11 mouse cellular contexts compared by ENCODE assay signal in the genomic region with DNA sequence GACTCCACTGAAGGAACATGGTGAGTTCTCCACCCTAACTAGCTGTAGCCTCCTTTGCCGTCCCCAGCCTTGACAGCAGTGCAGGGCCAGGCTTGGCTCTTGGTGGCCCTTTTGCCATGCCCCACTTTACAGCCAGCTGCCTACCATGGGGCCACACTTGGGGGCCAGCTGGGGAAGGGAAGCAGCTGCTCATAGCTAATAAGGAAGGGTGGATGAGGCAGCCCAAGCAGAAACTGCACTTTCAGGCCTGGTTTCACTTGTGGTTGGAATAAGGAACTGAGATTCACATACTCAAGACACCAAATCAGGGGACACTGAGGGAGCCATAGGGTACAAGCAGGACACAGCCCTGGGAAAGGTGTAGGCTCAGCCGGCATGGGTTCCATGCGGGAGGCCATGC. TPM values are rescaled to one million over a fixed set of nuclear protein-coding genes. Genes with fewer than 3 reads are reported as not detected.
DNase-seq lines count a peak whose midpoint lies in the region; ATAC-seq and TF ChIP-seq lines count a peak whose summit lies in the region.
"Had no signal": no experiment of that assay in that cellular context is flagged by ENCODE, and none has a peak within 500 bp of the region (broad histone marks: within the 10 kb centered on the region; RNA-seq: fewer than 3 reads in every experiment).

No protein-coding gene starts in this region.

- no peaks in the 10 kb centered on the region for H3K79me2 ChIP-seq in CH12.LX (replicated peaks; ENCODE audit: control insufficient read depth, extremely low read depth, insufficient read depth, poor library complexity, severe bottlenecking)

- 0 out of 2 replicates have a peak, but pooled peaks have one; percentile 22 for ATAC-seq in megakaryocyte-erythroid progenitor cell, adult 5-6 weeks (replicated peaks; ENCODE audit: low FRiP score, low TSS enrichment, poor library complexity, severe bottlenecking)
- no peak for ATAC-seq in forebrain, embryonic 15.5 days (replicated peaks)
- ATAC-seq in midbrain, embryonic 13.5 days = no peak

- H3K9me3 ChIP-seq in CH12.LX (replicated peaks; ENCODE audit: low read length) = peaks cover 10% of the 10 kb centered on the region
- no peaks in the 10 kb centered on the region for H3K9me3 ChIP-seq in forebrain, embryonic 15.5 days
- H3K9me3 ChIP-seq in midbrain, embryonic 13.5 days = no peaks in the 10 kb centered on the region
- H3K9me3 ChIP-seq: limb, embryonic 12.5 days; neural tube, embryonic 12.5 days had no signal

- peak overlapping the region; percentile 75 for H3K9ac ChIP-seq in CH12.LX (ENCODE audit: insufficient read depth, low read depth)
- H3K9ac ChIP-seq in forebrain, embryonic 15.5 days (replicated peaks) = no peak overlapping the region
- no peak overlapping the region for H3K9ac ChIP-seq in midbrain, embryonic 13.5 days (replicated peaks)
- H3K9ac ChIP-seq: limb, embryonic 12.5 days; neural tube, embryonic 12.5 days had no signal

- TF ChIP-seq RAD21 in CH12.LX (IDR thresholded peaks at IDR 0.05; ENCODE audit: low read depth, low read length) = no peak; the same call in 1 of the 2 replicates

- no peak for TF ChIP-seq CTCF in CH12.LX (conservative IDR thresholded peaks at IDR 0.05 in 1 of 2, IDR thresholded peaks at IDR 0.05 in 1 of 2; ENCODE audit: low read depth in 2 of 2, low read length in 2 of 2)

- TF ChIP-seq EP300 in CH12.LX (IDR thresholded peaks at IDR 0.05; ENCODE audit: low read length) = peak; percentile 99

- peak overlapping the region; percentile 65 to 83 (median 66) for H3K4me3 ChIP-seq in CH12.LX (replicated peaks in 1 of 3; ENCODE audit: low read depth in 2 of 3, low read length in 2 of 3, poor library complexity in 1 of 3)
- H3K4me3 ChIP-seq in forebrain, embryonic 15.5 days = no peak overlapping the region
- H3K4me3 ChIP-seq in midbrain, embryonic 13.5 days (replicated peaks) = no peak overlapping the region
- H3K4me3 ChIP-seq: limb, embryonic 12.5 days; neural tube, embryonic 12.5 days had no signal

- in situ Hi-C loops in CH12.LX (cut with MboI; ENCODE audit: low pct_ligation_motif_present, low pct_unique_long_range_greater_than_20kb, low sequenced_read_pairs) = no loop called here

- H3K27ac ChIP-seq in CH12.LX (ENCODE audit: insufficient read depth, low read depth) = peak overlapping the region; percentile 92
- no peak overlapping the region for H3K27ac ChIP-seq in forebrain, embryonic 15.5 days (replicated peaks)
- no peak overlapping the region for H3K27ac ChIP-seq in midbrain, embryonic 13.5 days
- H3K27ac ChIP-seq: limb, embryonic 12.5 days; neural tube, embryonic 12.5 days had no signal

- no peaks in the 10 kb centered on the region for H3K27me3 ChIP-seq in CH12.LX (replicated peaks)
- no peaks in the 10 kb centered on the region for H3K27me3 ChIP-seq in forebrain, embryonic 15.5 days
- no peaks in the 10 kb centered on the region for H3K27me3 ChIP-seq in midbrain, embryonic 13.5 days
- H3K27me3 ChIP-seq: limb, embryonic 12.5 days; neural tube, embryonic 12.5 days had no signal

- 83% methylated on average over 3 of the region's 3 CpGs for WGBS in forebrain, embryonic 15.5 days
- 84% methylated on average over 3 of the region's 3 CpGs for WGBS in midbrain, embryonic 13.5 days

- H3K4me2 ChIP-seq in CH12.LX (ENCODE audit: insufficient read depth, low read depth, poor library complexity, severe bottlenecking) = peak overlapping the region; percentile 23
- H3K4me2 ChIP-seq in forebrain, embryonic 15.5 days (replicated peaks) = no peak overlapping the region
- H3K4me2 ChIP-seq in midbrain, embryonic 13.5 days (replicated peaks) = no peak overlapping the region
- H3K4me2 ChIP-seq: limb, embryonic 12.5 days; neural tube, embryonic 12.5 days had no signal

- peak; percentile 43; the same call in 1 of the 2 replicates for TF ChIP-seq POLR2A in CH12.LX (IDR thresholded peaks at IDR 0.05; ENCODE audit: low read depth, low read length)

- H3K36me3 ChIP-seq in CH12.LX (replicated peaks in 1 of 2; ENCODE audit: control insufficient read depth in 1 of 2, insufficient read depth in 1 of 2, low read length in 1 of 2) = peaks cover 31 to 40% of the 10 kb centered on the region in 2 experiments
- no peaks in the 10 kb centered on the region for H3K36me3 ChIP-seq in forebrain, embryonic 15.5 days
- no peaks in the 10 kb centered on the region for H3K36me3 ChIP-seq in midbrain, embryonic 13.5 days
- H3K36me3 ChIP-seq: limb, embryonic 12.5 days; neural tube, embryonic 12.5 days had no signal

- peak; percentile 6 for DNase-seq in kidney, postnatal 10 days
- no peak for DNase-seq in kidney, postnatal 14 days
- DNase-seq in CH12.LX (ENCODE audit: extremely low read depth) = peak; percentile 93
- peak; percentile 12 for DNase-seq in heart, postnatal 4 days
- no peak for DNase-seq in MN1 (ENCODE audit: low spot score)
- DNase-seq: cerebellum, postnatal 36 days had no signal

- dilution Hi-C loops in CH12.LX (cut with MboI; ENCODE audit: extremely low pct_ligation_motif_present, extremely low pct_unique_long_range_greater_than_20kb, low sequenced_read_pairs) = no loop called here

- H3K4me1 ChIP-seq in CH12.LX (ENCODE audit: control insufficient read depth in 1 of 2, insufficient read depth in 2 of 2) = peaks cover 12 to 30% of the 10 kb centered on the region in 2 experiments
- no peaks in the 10 kb centered on the region for H3K4me1 ChIP-seq in forebrain, embryonic 15.5 days
- no peaks in the 10 kb centered on the region for H3K4me1 ChIP-seq in midbrain, embryonic 13.5 days (replicated peaks)
- H3K4me1 ChIP-seq: neural tube, embryonic 12.5 days had no signal

TF ChIP-seq in CH12.LX, 34 proteins besides CTCF, POLR2A, EP300 and RAD21 (continues in another document):
- peak; percentile 89; the same call in 1 of the 2 replicates for TF ChIP-seq RCOR1 (conservative IDR thresholded peaks at IDR 0.05; ENCODE audit: low read depth, low read length)
- TF ChIP-seq JUND (conservative IDR thresholded peaks at IDR 0.05; ENCODE audit: low read depth, low read length) = 0 out of 2 replicates have a peak, but pooled peaks have one; percentile 3
- peak; percentile 99 for TF ChIP-seq TCF12 (IDR thresholded peaks at IDR 0.05; ENCODE audit: low read depth, low read length)
- TF ChIP-seq MAZ (IDR thresholded peaks at IDR 0.05; ENCODE audit: low read depth, low read length) = peak; percentile 85
- TF ChIP-seq MAFK (IDR thresholded peaks at IDR 0.05; ENCODE audit: insufficient replicate concordance, low read length) = peak; percentile 82
- TF ChIP-seq ZMIZ1 (IDR thresholded peaks at IDR 0.05; ENCODE audit: low read depth, low read length) = peak; percentile 83
- TF ChIP-seq TBP (conservative IDR thresholded peaks at IDR 0.05; ENCODE audit: low read depth, low read length) = 0 out of 2 replicates have a peak, but pooled peaks have one; percentile 33
- TF ChIP-seq NRF1 (IDR thresholded peaks at IDR 0.05; ENCODE audit: low read depth, low read length) = peak; percentile 54; the same call in 1 of the 2 replicates
- TF ChIP-seq SIN3A (IDR thresholded peaks at IDR 0.05; ENCODE audit: low read length) = peak; percentile 98
- TF ChIP-seq SMC3 (IDR thresholded peaks at IDR 0.05; ENCODE audit: low read depth, low read length) = peak; percentile 29; the same call in 1 of the 2 replicates
- peak; percentile 67 for TF ChIP-seq ELF1 (IDR thresholded peaks at IDR 0.05; ENCODE audit: low read depth, low read length)
- peak; percentile 93 for TF ChIP-seq MEF2A (IDR thresholded peaks at IDR 0.05; ENCODE audit: borderline replicate concordance, low read depth, low read length)
- TF ChIP-seq UBTF (IDR thresholded peaks at IDR 0.05; ENCODE audit: low read depth, low read length) = peak; percentile 51

RNA-seq across cellular contexts. Expression of gene Pld4, which starts 1.6 kb away (rescaled TPM):
- total RNA-seq in CH12.LX (2012; rRNA removed) (149 and 155 TPM in 2 replicates), CH12.LX (2014; rRNA removed) (112 and 117 TPM in 2 replicates)
- polyA plus RNA-seq in CH12.LX (2012; ENCODE audit: insufficient read length, low read depth) = 196 and 226 TPM in 2 replicates
- 1 to 10 TPM; 3.4 to 4.1 TPM for total RNA-seq in heart, postnatal 4 days (2021)
- total RNA-seq in megakaryocyte-erythroid progenitor cell, adult 5-6 weeks (2014; fragmentation: Nextera tagmentation) = 1.2 TPM in 1 of 2 replicates, not detected in the other
- total RNA-seq in megakaryocyte-erythroid progenitor cell, adult 5-6 weeks (2017) = 0.14 and 0.46 TPM in 2 replicates
- 5.3 and 6.2 TPM in 2 replicates for polyA plus RNA-seq in forebrain, embryonic 15.5 days (2015; fragmentation: Nextera tagmentation; extraction: Ambion mirVana)
- 5.2 and 6.4 TPM in 2 replicates for polyA plus RNA-seq in midbrain, embryonic 13.5 days (2015; fragmentation: Nextera tagmentation; extraction: Ambion mirVana)

RNA-seq across cellular contexts. Expression of gene Ahnak2, which starts 40.4 kb away (rescaled TPM):
- total RNA-seq in CH12.LX (2012; rRNA removed) (16.2 and 27.7 TPM in 2 replicates), CH12.LX (2014; rRNA removed) (2.0 and 3.1 TPM in 2 replicates)
- 14.4 and 14.6 TPM in 2 replicates for polyA plus RNA-seq in CH12.LX (2012; ENCODE audit: insufficient read length, low read depth)
- total RNA-seq in heart, postnatal 4 days (2021) = 10 to 100 TPM; 13.5 to 16.8 TPM
- not detected in 2 replicates for total RNA-seq in megakaryocyte-erythroid progenitor cell, adult 5-6 weeks (2014; fragmentation: Nextera tagmentation)
- total RNA-seq in megakaryocyte-erythroid progenitor cell, adult 5-6 weeks (2017) = not detected in 2 replicates
- polyA plus RNA-seq in forebrain, embryonic 15.5 days (2015; fragmentation: Nextera tagmentation; extraction: Ambion mirVana) = 0.92 and 1.1 TPM in 2 replicates
- polyA plus RNA-seq in midbrain, embryonic 13.5 days (2015; fragmentation: Nextera tagmentation; extraction: Ambion mirVana) = 0.31 and 0.37 TPM in 2 replicates

RNA-seq across cellular contexts. Expression of gene Cep170b, which starts 41.8 kb away (rescaled TPM):
- total RNA-seq in CH12.LX (2012; rRNA removed) = 30.6 and 39.1 TPM in 2 replicates
- total RNA-seq in CH12.LX (2014; rRNA removed) = 44.4 and 48.1 TPM in 2 replicates
- 44.4 and 63.1 TPM in 2 replicates for polyA plus RNA-seq in CH12.LX (2012; ENCODE audit: insufficient read length, low read depth)
- 10 to 100 TPM; 13.1 to 14.1 TPM for total RNA-seq in heart, postnatal 4 days (2021)
- total RNA-seq in megakaryocyte-erythroid progenitor cell, adult 5-6 weeks (2014; fragmentation: Nextera tagmentation) = 0.07 and 2.0 TPM in 2 replicates
- total RNA-seq in megakaryocyte-erythroid progenitor cell, adult 5-6 weeks (2017) = 0.11 and 20.5 TPM in 2 replicates
- 24.0 and 27.0 TPM in 2 replicates for polyA plus RNA-seq in forebrain, embryonic 15.5 days (2015; fragmentation: Nextera tagmentation; extraction: Ambion mirVana)
- 20.2 and 22.0 TPM in 2 replicates for polyA plus RNA-seq in midbrain, embryonic 13.5 days (2015; fragmentation: Nextera tagmentation; extraction: Ambion mirVana)

RNA-seq across cellular contexts. Expression of gene Clba1, which starts 46.7 kb away (rescaled TPM):
- total RNA-seq in CH12.LX (2012; rRNA removed) (3.1 and 3.5 TPM in 2 replicates), CH12.LX (2014; rRNA removed) (2.5 TPM in 2 replicates)
- polyA plus RNA-seq in CH12.LX (2012; ENCODE audit: insufficient read length, low read depth) = 3.0 and 3.5 TPM in 2 replicates
- total RNA-seq in heart, postnatal 4 days (2021) = 1 to 10 TPM; 4.5 to 6.0 TPM
- 0.74 and 1.2 TPM in 2 replicates for total RNA-seq in megakaryocyte-erythroid progenitor cell, adult 5-6 weeks (2014; fragmentation: Nextera tagmentation)
- 0.08 TPM in 1 of 2 replicates, not detected in the other for total RNA-seq in megakaryocyte-erythroid progenitor cell, adult 5-6 weeks (2017)
- polyA plus RNA-seq in forebrain, embryonic 15.5 days (2015; fragmentation: Nextera tagmentation; extraction: Ambion mirVana) = 16.9 and 18.5 TPM in 2 replicates
- 19.4 and 22.7 TPM in 2 replicates for polyA plus RNA-seq in midbrain, embryonic 13.5 days (2015; fragmentation: Nextera tagmentation; extraction: Ambion mirVana)

Comparison
In these comparisons a context has a peak if more than half of its experiments do, and no peak if none do; other contexts are left out.
1. DNase-seq: peak in kidney, postnatal 10 days (single experiment), CH12.LX (single experiment) and heart, postnatal 4 days (single experiment); none in kidney, postnatal 14 days (single experiment) and MN1 (single experiment).
2. H3K4me3 ChIP-seq: peak in CH12.LX (3 of 3); none in forebrain, embryonic 15.5 days (single experiment) and midbrain, embryonic 13.5 days (single experiment).
3. RNA of gene Pld4, which starts 1.6 kb away (total RNA-seq): 112 to 155 TPM in CH12.LX; 3.4 to 4.1 TPM in heart, postnatal 4 days and 0.14 to 1.2 TPM in megakaryocyte-erythroid progenitor cell, adult 5-6 weeks; every median in the first group is over 10 times any median in the second.